Mouse (Mus musculus) B cell, adult (primary cell): ENCODE results near the gene Tifa. TPM values are rescaled to one million over a fixed set of nuclear protein-coding genes. Genes with fewer than 3 reads are reported as not detected.

Experiments
- total RNA-seq: library from RNA; stranded (reverse); gene quantifications from 4 replicates; pipeline ENCODE4 v1.2.4, GENCODE M21; 2023; ENCODE audit not compliant: inconsistent age

The Tifa gene
- total RNA-seq, result 21.9 to 32.1 TPM (median 26.6 TPM) in 4 replicates

DNA sequence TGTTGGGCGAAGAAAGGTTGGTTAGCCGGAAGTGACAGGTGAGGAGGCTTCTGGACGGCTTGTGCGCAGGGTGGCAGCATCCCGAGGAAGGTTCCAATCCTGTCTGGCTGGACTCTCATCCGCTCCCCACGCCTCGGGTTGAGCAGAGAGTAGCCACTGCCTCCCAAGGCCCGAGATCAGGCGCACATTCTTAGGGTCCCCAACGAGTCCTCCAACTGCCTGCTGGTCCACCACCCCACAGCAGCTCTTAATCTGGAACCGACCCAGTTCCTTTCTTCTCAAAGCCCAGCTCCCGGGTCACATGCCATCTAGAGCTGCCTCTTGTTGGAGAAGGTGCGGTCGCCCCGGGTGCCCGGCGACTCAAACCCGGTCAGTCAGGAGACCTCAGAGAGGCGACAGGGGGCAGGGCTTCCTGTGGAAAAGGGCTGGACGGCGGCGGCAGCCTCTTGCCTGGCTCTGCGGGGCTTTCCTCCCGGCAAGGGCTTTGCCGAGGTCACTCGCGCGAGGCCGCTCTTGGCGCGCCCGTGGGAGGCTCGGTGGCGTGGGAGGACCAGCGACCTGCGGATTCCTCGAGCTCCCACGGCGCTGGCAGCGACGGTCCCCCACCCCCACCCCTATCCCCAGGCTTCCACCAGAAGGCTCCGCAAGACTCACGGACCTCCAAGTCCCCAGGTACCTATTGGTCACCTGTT is at the start of gene Tifa:
TSS of gene Tifa (plus strand) at position 306 of the 692 bp plus-strand sequence.

GRCm38 (mm10) chr3:127780021-127780644 is 9.5 kb upstream of the Tifa start, which contains the start of gene Alpk1:
Alpk1 (minus strand) TSS chr3:127780527.

DNA sequence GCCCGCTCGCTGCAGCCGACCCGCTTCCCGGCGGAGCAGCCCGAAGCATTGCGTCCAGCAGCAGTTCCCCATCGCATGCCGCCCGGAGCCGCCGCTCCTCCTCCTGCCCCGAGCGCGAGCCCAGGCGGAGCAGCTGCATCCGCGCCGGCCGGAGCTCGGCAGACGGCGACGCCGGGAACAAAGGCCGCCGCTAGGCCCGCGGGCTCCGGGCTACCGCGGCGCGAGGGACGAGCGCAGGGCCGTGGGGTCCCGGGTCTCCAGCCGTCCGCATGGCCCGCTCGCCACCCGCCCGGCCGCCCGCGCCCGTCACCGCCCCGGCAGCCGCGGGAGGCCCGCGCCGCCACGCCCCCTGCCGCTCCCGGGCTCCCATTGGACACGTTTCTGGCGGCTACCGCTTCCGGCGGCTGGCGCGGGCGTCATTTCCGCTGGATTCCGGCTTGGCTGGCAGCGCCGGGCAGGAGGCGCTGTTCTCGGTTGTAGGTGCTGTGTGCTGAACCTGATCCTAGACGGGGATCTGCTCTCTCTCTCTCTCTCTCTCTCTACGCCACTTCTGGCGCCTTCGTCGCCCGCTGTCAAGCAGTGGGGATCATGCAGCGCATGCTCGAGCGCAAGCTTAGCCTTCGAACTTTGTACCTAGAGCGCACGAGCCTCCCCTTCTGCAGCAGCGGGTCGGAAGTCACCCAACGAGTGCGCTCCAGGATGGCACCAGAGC is 47.7 kb downstream of the Tifa start, which contains the start of gene Ap1ar:
TSS of gene Ap1ar (minus strand) at position 370 of the 712 bp plus-strand sequence.

Other genes starting within 250 kb of the Tifa start
- gene Larp7, start 236.5 kb upstream of the Tifa start, total RNA-seq, result 40.5 to 52.7 TPM (median 41.8 TPM) in 4 replicates
- 8.6 to 10.0 TPM (median 9.3 TPM) in 4 replicates for gene Zgrf1, start 236.3 kb upstream of the Tifa start, total RNA-seq
- not detected in 4 replicates for gene Neurog2, start 156.7 kb upstream of the Tifa start, total RNA-seq
- gene Alpk1, start 9.3 kb upstream of the Tifa start, total RNA-seq, result 9.7 to 14.4 TPM (median 10.4 TPM) in 4 replicates
- 33.8 to 38.9 TPM (median 35.1 TPM) in 4 replicates for gene Ap1ar, start 47.7 kb downstream of the Tifa start, total RNA-seq
- 4.0 to 7.2 TPM (median 5.6 TPM) in 4 replicates for gene Fam241a, start 106.5 kb downstream of the Tifa start, total RNA-seq